Mouse (Mus musculus) left cerebral cortex, adult 9 months (tissue): Measurements from ENCODE around the gene Tmem216.

Experiments
- DNase-seq, 2 experiments: peaks; one replicate each; pipeline ENCODE4 v3.0.0; 2022; ENCODE audit warnings: low spot score in 2 of 2

Tmem216 gene

DNA sequence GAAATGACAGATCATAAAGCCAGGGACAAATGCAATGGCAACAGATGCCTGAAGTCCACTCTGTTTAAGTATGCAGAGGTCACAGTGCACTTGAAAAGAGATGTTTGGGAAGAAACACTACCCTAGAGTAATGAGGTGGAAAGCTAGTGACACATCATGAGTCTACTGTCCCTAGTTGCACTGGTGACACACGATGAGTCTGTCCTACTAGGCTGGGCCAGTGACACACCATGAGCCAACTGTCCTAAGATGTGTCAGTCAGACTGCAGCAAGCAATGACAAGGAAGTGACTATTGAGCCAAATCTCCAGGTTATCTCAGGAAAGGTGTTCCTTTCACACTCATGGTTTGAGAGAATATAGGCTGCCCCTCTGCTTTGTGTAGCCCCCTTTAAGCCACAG is 60.4 kb downstream of the Tmem216 start:
- no peak for DNase-seq

DNA sequence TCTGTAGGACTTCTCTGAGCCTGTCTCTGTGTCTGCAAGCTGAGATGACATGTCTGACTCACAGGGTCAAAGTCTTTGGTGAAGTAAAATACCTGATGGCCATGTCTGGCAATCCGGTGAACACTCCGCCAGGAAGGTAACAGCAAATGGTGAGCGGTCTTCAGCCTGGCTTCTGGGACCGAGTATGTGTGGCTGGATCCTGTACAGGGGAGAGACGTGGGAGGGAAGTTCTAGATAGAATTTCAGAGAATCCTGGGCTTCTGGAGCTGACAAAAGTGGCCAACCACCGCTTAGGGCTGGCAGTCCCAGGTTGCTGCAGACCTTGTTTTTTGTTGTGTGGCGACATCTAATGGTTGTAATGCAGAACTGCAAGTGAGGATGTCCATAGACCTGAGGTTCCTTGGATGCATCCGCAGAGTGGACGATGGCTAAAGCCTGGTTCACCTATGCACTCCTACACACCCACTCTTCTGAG is 69.7 kb downstream of the Tmem216 start:
- DNase-seq, result peak in 1 of 2 experiments; percentile 75
